Mouse (Mus musculus): ENCODE results near the gene Rab11fip5.

GRCm38 (mm10) chr6:85349246-85349645, 25.2 kb downstream of the Rab11fip5 start:
- TF ChIP-seq CTCF (IDR thresholded peaks at IDR 0.05; ENCODE audit: insufficient read depth, low read depth, low read length) (no peak), POLR2A (IDR thresholded peaks at IDR 0.05; ENCODE audit: insufficient read depth, low read depth, low read length) (no peak)
